Mouse (Mus musculus): Measurements from ENCODE around the gene Pabpc4. TPM values are rescaled to one million over a fixed set of nuclear protein-coding genes. Genes with fewer than 3 reads are reported as not detected.

The Pabpc4 gene
- polyA plus RNA-seq, 1 experiment from 2014 or later = 28.4 TPM

DNA sequence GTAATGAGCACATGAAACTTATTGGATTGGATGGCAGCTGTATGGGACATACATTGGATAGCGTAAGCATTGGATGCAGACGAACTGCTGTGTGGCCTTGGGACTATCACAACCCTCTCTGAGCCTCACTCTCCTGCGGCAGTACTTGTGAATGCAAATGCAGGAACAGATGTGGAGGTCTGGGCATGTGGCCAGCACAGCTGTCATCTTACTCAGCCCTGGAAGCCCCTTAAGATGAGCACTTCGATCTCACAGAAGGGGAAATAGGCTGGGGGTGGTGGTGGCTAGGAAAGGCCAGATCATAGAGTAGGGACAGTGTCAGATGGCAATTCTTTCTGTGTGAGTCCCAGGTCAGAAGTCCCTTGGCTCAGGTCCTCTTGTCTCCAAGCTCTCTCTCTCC is 75.5 kb downstream of the Pabpc4 start:
- WGBS = 73% methylated on average over 4 of the region's 4 CpGs
- Histone ChIP-seq H3K27me3 (peaks cover 23% of the 10 kb centered on the region), H3K27ac (replicated peaks) (no peak overlapping the region), H3K4me3 (no peak overlapping the region), H3K9me3 (no peaks in the 10 kb centered on the region), H3K4me1 (peaks cover 6% of the 10 kb centered on the region), H3K4me2 (replicated peaks) (no peak overlapping the region), H3K9ac (replicated peaks) (no peak overlapping the region), H3K36me3 (no peaks in the 10 kb centered on the region)
- no peak for ATAC-seq (replicated peaks)

DNA sequence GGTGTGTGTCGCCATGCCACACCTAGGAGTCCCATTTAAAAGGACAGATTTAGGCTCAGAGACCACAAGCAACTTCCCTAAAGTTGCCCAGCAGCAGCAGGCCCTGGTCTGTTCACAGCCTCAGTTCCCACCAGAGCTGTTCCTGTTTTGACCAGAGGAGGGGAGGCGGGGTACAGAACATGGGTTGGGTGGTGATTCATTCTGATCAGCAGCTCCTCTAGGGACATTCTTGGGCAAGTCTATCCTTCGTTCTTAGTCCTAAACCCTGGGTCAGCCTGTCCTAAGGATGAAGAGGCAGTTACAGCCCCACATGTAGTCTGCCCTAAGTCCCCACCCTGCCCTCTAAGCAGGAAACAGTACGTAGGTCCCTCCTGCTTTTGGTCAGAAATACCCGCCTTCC is 78.1 kb downstream of the Pabpc4 start:
- Histone ChIP-seq H3K9ac (replicated peaks) (no peak overlapping the region), H3K27me3 (peaks cover 43% of the 10 kb centered on the region), H3K27ac (replicated peaks) (no peak overlapping the region), H3K9me3 (no peaks in the 10 kb centered on the region), H3K4me1 (peaks cover 14% of the 10 kb centered on the region), H3K4me3 (no peak overlapping the region), H3K4me2 (replicated peaks) (no peak overlapping the region), H3K36me3 (no peaks in the 10 kb centered on the region)
- WGBS = 73% methylated on average over 5 of the region's 5 CpGs
- ATAC-seq (replicated peaks) = no peak

GRCm38 (mm10) chr4:123342091-123342641 is 80.0 kb downstream of the Pabpc4 start:
- H3K4me3 ChIP-seq = peak overlapping the region; percentile 57
- H3K9ac ChIP-seq (replicated peaks) = peak overlapping the region; percentile 24; the same call in 1 of the 2 replicates
- peaks cover 43% of the 10 kb centered on the region for H3K27me3 ChIP-seq
- H3K9me3 ChIP-seq = no peaks in the 10 kb centered on the region
- 3% methylated on average over 43 of the region's 43 CpGs for WGBS
- peaks cover 14% of the 10 kb centered on the region for H3K4me1 ChIP-seq
- ATAC-seq (replicated peaks) = peak; percentile 18
- no peaks in the 10 kb centered on the region for H3K36me3 ChIP-seq
- peak overlapping the region; percentile 91 for H3K4me2 ChIP-seq (replicated peaks)
- H3K27ac ChIP-seq (replicated peaks) = no peak overlapping the region

DNA sequence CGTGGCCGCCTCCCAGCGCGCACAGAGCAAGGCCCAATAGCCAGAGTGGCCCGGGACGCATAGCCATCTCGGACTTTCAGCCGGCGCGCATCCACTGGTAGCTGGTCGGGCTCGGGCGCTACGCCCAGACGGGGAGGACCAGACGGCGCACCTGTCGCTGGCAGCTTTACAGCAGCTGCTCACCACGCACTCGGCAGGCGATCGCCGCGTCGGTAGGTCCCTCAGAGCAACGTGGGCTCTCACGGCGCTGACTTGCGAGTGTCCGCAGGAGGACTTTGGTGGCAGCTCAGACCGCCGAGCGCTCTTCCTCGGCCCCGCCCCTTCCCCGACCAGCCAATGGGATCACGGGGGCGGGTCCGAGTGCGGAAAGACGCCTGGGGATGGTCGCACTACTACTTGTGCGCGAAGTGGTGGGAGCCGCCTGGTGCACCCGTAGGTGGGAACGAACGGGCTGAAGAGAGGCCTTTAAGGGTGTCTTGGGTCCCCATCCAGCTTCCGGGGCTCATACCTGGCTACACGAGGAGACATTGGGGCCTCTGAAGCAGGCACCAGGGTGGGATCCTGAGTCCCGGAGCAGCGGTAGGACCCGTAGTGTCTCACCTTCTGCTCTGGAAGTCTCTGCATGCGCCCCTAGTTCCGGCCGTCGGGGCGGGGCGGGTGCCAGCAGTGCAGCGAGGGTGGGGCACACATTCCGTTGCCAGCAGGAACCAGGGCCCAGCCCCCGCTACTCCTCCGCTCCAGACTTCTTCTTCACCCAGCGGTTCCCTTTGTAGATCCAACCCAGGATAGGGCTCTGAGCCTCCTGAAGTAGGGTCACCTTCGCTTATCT is 80.7 kb downstream of the Pabpc4 start, which contains the start of gene Bmp8a:
TSS of gene Bmp8a (minus strand) at position 611 of the 829 bp plus-strand sequence.
- Histone ChIP-seq H3K4me3 (peak within 1 kb of the TSS; percentile 57), H3K9me3 (no peaks in the 10 kb centered on the region), H3K36me3 (no peaks in the 10 kb centered on the region), H3K27me3 (peaks cover 43% of the 10 kb centered on the region), H3K9ac (replicated peaks) (peak within 1 kb of the TSS; percentile 24; the same call in 1 of the 2 replicates), H3K4me2 (replicated peaks) (peak within 1 kb of the TSS; percentile 91), H3K27ac (replicated peaks) (no peak within 1 kb of the TSS), H3K4me1 (peaks cover 14% of the 10 kb centered on the region)
- under 1% methylated on average over 65 of the region's 65 CpGs for WGBS
- peak; percentile 89 for ATAC-seq (replicated peaks)

DNA sequence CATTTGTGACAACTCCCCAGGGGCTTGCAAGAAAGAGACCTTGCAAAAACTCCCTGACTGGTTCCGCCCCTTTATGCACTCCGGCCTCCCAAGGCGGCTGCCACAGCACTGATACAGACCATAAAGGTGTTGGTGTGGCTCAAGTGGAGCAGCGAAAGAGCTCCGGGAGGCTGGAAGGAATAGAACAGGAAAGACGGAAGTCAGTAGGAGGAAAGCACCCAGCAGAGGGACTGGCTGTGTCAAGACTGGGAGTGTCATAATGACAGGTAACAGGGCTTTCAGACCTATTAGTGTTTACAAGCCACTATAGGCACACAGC is 81.3 kb downstream of the Pabpc4 start:
- Histone ChIP-seq H3K4me1 (peaks cover 14% of the 10 kb centered on the region), H3K27me3 (peaks cover 43% of the 10 kb centered on the region), H3K9ac (replicated peaks) (no peak overlapping the region), H3K36me3 (peaks cover 5% of the 10 kb centered on the region; the same call in 1 of the 2 replicates), H3K4me3 (peak overlapping the region; percentile 57), H3K9me3 (no peaks in the 10 kb centered on the region), H3K4me2 (replicated peaks) (peak overlapping the region; percentile 91), H3K27ac (replicated peaks) (no peak overlapping the region)
- ATAC-seq (replicated peaks) = 0 out of 2 replicates have a peak, but pooled peaks have one; percentile 20
- 8% methylated on average over 6 of the region's 6 CpGs for WGBS

Other genes starting within 250 kb of the Pabpc4 start
- 31.6 and 33.5 TPM in 2 replicates for gene Trit1, start 245.8 kb upstream of the Pabpc4 start, polyA plus RNA-seq (2015; fragmentation: Nextera tagmentation; extraction: Ambion mirVana)
- gene Bmp8b, start 157.2 kb upstream of the Pabpc4 start, polyA plus RNA-seq (2015; fragmentation: Nextera tagmentation; extraction: Ambion mirVana) = 0.23 TPM in 1 of 2 replicates, not detected in the other
- gene Oxct2b, start 146.1 kb upstream of the Pabpc4 start, polyA plus RNA-seq (2015; fragmentation: Nextera tagmentation; extraction: Ambion mirVana) = 0.17 and 0.19 TPM in 2 replicates
- gene Ppie, start 122.4 kb upstream of the Pabpc4 start, polyA plus RNA-seq (2015; fragmentation: Nextera tagmentation; extraction: Ambion mirVana) = 71.1 and 71.7 TPM in 2 replicates
- gene Hpcal4, start 79.1 kb upstream of the Pabpc4 start, polyA plus RNA-seq (2015; fragmentation: Nextera tagmentation; extraction: Ambion mirVana) = 25.3 and 28.3 TPM in 2 replicates
- 0.15 TPM in 1 of 2 replicates, not detected in the other for gene Nt5c1a, start 60.8 kb upstream of the Pabpc4 start, polyA plus RNA-seq (2015; fragmentation: Nextera tagmentation; extraction: Ambion mirVana)
- gene Heyl, start 28.8 kb upstream of the Pabpc4 start, polyA plus RNA-seq (2015; fragmentation: Nextera tagmentation; extraction: Ambion mirVana) = 4.3 TPM in 2 replicates
- not detected in 2 replicates for gene Oxct2a, start 61.3 kb downstream of the Pabpc4 start, polyA plus RNA-seq (2015; fragmentation: Nextera tagmentation; extraction: Ambion mirVana)
- 0.09 and 0.13 TPM in 2 replicates for gene Bmp8a, start 80.9 kb downstream of the Pabpc4 start, polyA plus RNA-seq (2015; fragmentation: Nextera tagmentation; extraction: Ambion mirVana)